Mouse (Mus musculus): Measurements from ENCODE around the gene Acsbg1.

GRCm38 (mm10) chr9:54633401-54633800 is 28.3 kb downstream of the Acsbg1 start:
- no peak for TF ChIP-seq CTCF (IDR thresholded peaks at IDR 0.05; ENCODE audit: low read depth, low read length)
- no peak for TF ChIP-seq POLR2A (IDR thresholded peaks at IDR 0.05; ENCODE audit: extremely low read depth, insufficient read depth, low read length)

Measured in liver, adult 2 months (tissue).